Mouse (Mus musculus) lung, embryonic 16.5 days (tissue): ENCODE data around the gene Vps25. TPM values are rescaled to one million over a fixed set of nuclear protein-coding genes. Genes with fewer than 3 reads are reported as not detected.

Experiments
- ATAC-seq: fragments of 200-750 bp; cut with Nextera tagmentation; 2 replicates; pipeline ENCODE4 v1.8.0; 2017; ENCODE audit warnings: low read depth, mild to moderate bottlenecking, moderate library complexity
- H3K27ac ChIP-seq: fragments of 300-500 bp; sonication (generic); 2 replicates; pipeline ENCODE4 v1.5.1; 2014; ENCODE audit warnings: mild to moderate bottlenecking, control low read depth, low read length
- H3K27me3 ChIP-seq: fragments of 300-500 bp; sonication (generic); 2 replicates; pipeline ENCODE4 v1.6.1; 2014; ENCODE audit warnings: low read depth, low read length, mixed read lengths; ENCODE audit not compliant: control insufficient read depth, insufficient read depth
- H3K36me3 ChIP-seq: fragments of 300-500 bp; sonication (generic); 2 replicates; pipeline ENCODE4 v1.6.1; 2014; ENCODE audit warnings: low read length; ENCODE audit not compliant: control insufficient read depth, insufficient read depth
- H3K4me1 ChIP-seq: fragments of 300-500 bp; sonication (generic); replicated peaks from 2 replicates; pipeline ENCODE4 v1.6.1; 2014; ENCODE audit warnings: low read length, mixed read lengths; ENCODE audit not compliant: control insufficient read depth, insufficient read depth
- H3K4me2 ChIP-seq: fragments of 300-500 bp; sonication (generic); 2 replicates; pipeline ENCODE4 v1.6.1; 2014; ENCODE audit warnings: low read depth, low read length, control low read depth
- H3K4me3 ChIP-seq: fragments of 300-500 bp; sonication (generic); 2 replicates; pipeline ENCODE4 v1.5.1; 2014; ENCODE audit warnings: mild to moderate bottlenecking, low read length, control low read depth
- H3K9ac ChIP-seq: fragments of 300-500 bp; sonication (generic); 2 replicates; pipeline ENCODE4 v1.6.1; 2014; ENCODE audit warnings: low read length, control low read depth
- H3K9me3 ChIP-seq: fragments of 300-500 bp; sonication (generic); 2 replicates; pipeline ENCODE4 v1.6.1; 2016; ENCODE audit warnings: low read length; ENCODE audit not compliant: control insufficient read depth
- WGBS: fragments of 180-500 bp; shearing (Covaris S2); extraction: QIAGEN DNeasy Blood & Tissue Kit; methylation state at CpG from one replicate; pipeline ENCODE4 v1.1.7; 2014; 5-methylcytosine and 5-hydroxymethylcytosine counted together
- polyA plus RNA-seq: library from polyadenylated mRNA; unstranded; fragments of >200 nt; fragmentation: Nextera tagmentation; extraction: Ambion mirVana; gene quantifications from 2 replicates; pipeline ENCODE4 v1.2.1, GENCODE M21; 2015

Vps25 gene
- polyA plus RNA-seq, 1 experiment from 2014 or later, result 132 TPM

- H3K4me3 ChIP-seq, result peak overlapping the region; percentile 79
- ATAC-seq, result no peak; the same call in 1 of the 2 replicates
- no peak overlapping the region for H3K27ac ChIP-seq
- H3K27me3 ChIP-seq, result no peaks in the 10 kb centered on the region
- H3K4me1 ChIP-seq, result peaks cover 10% of the 10 kb centered on the region
- H3K36me3 ChIP-seq, result peaks cover 10% of the 10 kb centered on the region
- H3K9ac ChIP-seq, result peak overlapping the region; percentile 86
- H3K9me3 ChIP-seq, result no peaks in the 10 kb centered on the region
- WGBS, result 10% methylated on average over 26 of the region's 26 CpGs
- peak overlapping the region; percentile 90 for H3K4me2 ChIP-seq
Measured at GRCm38 (mm10) chr11:101301299-101302003, 47.9 kb downstream of the Vps25 start.

DNA sequence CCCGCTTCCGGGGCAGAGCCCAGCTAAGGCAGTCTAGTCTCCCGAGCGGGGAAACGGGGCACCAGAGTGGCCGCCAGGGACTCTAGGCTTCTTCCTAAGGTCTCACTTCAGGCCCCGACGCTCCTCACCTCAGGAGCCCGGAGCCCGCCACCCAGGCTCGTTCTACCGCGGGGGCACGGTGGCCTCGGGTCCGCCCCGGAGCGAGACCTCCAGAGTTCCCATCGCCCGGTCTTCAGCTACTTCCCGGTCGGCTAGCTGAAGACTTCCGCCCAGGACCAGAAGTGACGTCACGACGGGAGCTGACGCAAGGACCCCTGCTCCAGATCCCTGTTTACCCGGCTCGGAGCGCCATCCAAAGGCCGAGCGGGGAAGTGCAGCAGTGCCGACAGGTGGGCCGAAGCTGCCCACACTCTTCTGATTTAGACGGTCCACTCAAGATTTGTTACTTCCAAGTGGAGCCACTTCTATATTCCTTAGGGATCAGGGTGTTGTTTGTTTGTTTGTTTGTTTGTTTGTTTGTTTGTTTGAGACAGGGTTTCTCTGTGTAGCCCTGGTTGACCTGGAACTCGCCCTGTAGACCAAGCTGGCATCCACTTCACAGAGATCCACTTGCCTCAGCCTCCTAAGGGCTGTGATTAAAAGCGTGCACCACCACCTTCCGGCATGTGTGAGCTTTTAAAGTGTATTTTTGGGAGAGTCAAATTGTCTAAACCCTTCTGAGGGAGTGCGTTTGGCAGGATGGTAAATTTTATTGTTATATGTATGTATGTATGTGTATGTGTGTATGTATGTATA lies 48.7 kb downstream of the Vps25 start, which contains the start of gene Becn1:
Gene Becn1 (minus strand): TSS at position 283 of the 795 bp plus-strand sequence.
- 5% methylated on average over 39 of the region's 39 CpGs for WGBS
- H3K27ac ChIP-seq, result no peak within 1 kb of the TSS

GRCm38 (mm10) chr11:101307744-101308143 lies 54.2 kb downstream of the Vps25 start:
- Histone ChIP-seq H3K9me3 (no peaks in the 10 kb centered on the region), H3K9ac (no peak overlapping the region), H3K4me2 (no peak overlapping the region), H3K36me3 (no peaks in the 10 kb centered on the region), H3K4me1 (no peaks in the 10 kb centered on the region), H3K4me3 (no peak overlapping the region), H3K27ac (no peak overlapping the region), H3K27me3 (peaks cover 2% of the 10 kb centered on the region; the same call in 1 of the 2 replicates)
- 23% methylated on average over 5 of the region's 5 CpGs for WGBS
- ATAC-seq, result no peak

More for the DNA sequence above, 48.7 kb downstream of the Vps25 start, which contains the start of gene Becn1:
- H3K4me2 ChIP-seq, result peak within 1 kb of the TSS; percentile 90
- peak within 1 kb of the TSS; percentile 86 for H3K9ac ChIP-seq
- H3K4me1 ChIP-seq, result peaks cover 10% of the 10 kb centered on the region
- H3K36me3 ChIP-seq, result peaks cover 10% of the 10 kb centered on the region
- no peaks in the 10 kb centered on the region for H3K27me3 ChIP-seq
- H3K4me3 ChIP-seq, result peak within 1 kb of the TSS; percentile 79
- no peaks in the 10 kb centered on the region for H3K9me3 ChIP-seq
- ATAC-seq, result peak; percentile 96

Other genes with a start within 250 kb of the Vps25 start
- gene Atp6v0a1, start 244.3 kb upstream of the Vps25 start, polyA plus RNA-seq, result 36.7 and 36.9 TPM in 2 replicates
- gene Naglu, start 183.7 kb upstream of the Vps25 start, polyA plus RNA-seq, result 20.6 and 23.1 TPM in 2 replicates
- 0.15 and 0.19 TPM in 2 replicates for gene Hsd17b1, start 175.3 kb upstream of the Vps25 start, polyA plus RNA-seq
- gene Coasy, start 171.1 kb upstream of the Vps25 start, polyA plus RNA-seq, result 39.7 and 45.1 TPM in 2 replicates
- gene Mlx, start 166.4 kb upstream of the Vps25 start, polyA plus RNA-seq, result 41.3 and 60.3 TPM in 2 replicates
- gene Psmc3ip, start 158.3 kb upstream of the Vps25 start, polyA plus RNA-seq, result 29.3 and 32.3 TPM in 2 replicates
- 18.4 and 19.6 TPM in 2 replicates for gene Retreg3, start 133.8 kb upstream of the Vps25 start, polyA plus RNA-seq
- gene Tubg1, start 133.8 kb upstream of the Vps25 start, polyA plus RNA-seq, result 70.6 and 82.1 TPM in 2 replicates
- gene Tubg2, start 97.8 kb upstream of the Vps25 start, polyA plus RNA-seq, result 3.1 TPM in 2 replicates
- gene Cntnap1, start 83.2 kb upstream of the Vps25 start, polyA plus RNA-seq, result 1.1 and 1.2 TPM in 2 replicates
- gene Plekhh3, start 82.4 kb upstream of the Vps25 start, polyA plus RNA-seq, result 17.0 and 17.1 TPM in 2 replicates
- 0.23 and 0.35 TPM in 2 replicates for gene Ccr10, start 78.3 kb upstream of the Vps25 start, polyA plus RNA-seq
- gene Ezh1, start 27.2 kb upstream of the Vps25 start, polyA plus RNA-seq, result 19.4 and 20.8 TPM in 2 replicates
- gene Ramp2, start 7.7 kb upstream of the Vps25 start, polyA plus RNA-seq, result 312 and 337 TPM in 2 replicates
- 5.3 and 5.8 TPM in 2 replicates for gene Wnk4, start 6.9 kb downstream of the Vps25 start, polyA plus RNA-seq
- 1.9 and 3.2 TPM in 2 replicates for gene Cntd1, start 25.3 kb downstream of the Vps25 start, polyA plus RNA-seq
- 184 and 187 TPM in 2 replicates for gene Coa3, start 25.4 kb downstream of the Vps25 start, polyA plus RNA-seq
- gene Becn1, start 48.6 kb downstream of the Vps25 start, polyA plus RNA-seq, result 136 and 151 TPM in 2 replicates
- gene Psme3, start 62.5 kb downstream of the Vps25 start, polyA plus RNA-seq, result 94.0 and 101 TPM in 2 replicates
- 0.92 and 1.2 TPM in 2 replicates for gene Aoc2, start 71.4 kb downstream of the Vps25 start, polyA plus RNA-seq
- gene Aoc3, start 76.9 kb downstream of the Vps25 start, polyA plus RNA-seq, result 1.9 and 2.2 TPM in 2 replicates
- not detected in 2 replicates for gene G6pc, start 113.9 kb downstream of the Vps25 start, polyA plus RNA-seq
- gene Aarsd1, start 163.9 kb downstream of the Vps25 start, polyA plus RNA-seq, result 63.9 and 67.2 TPM in 2 replicates
- gene Gm27029, start 171.1 kb downstream of the Vps25 start, polyA plus RNA-seq, result 7.5 and 10.1 TPM in 2 replicates
- 19.9 and 21.0 TPM in 2 replicates for gene Rundc1, start 171.4 kb downstream of the Vps25 start, polyA plus RNA-seq
- 12.5 and 13.9 TPM in 2 replicates for gene Ptges3l, start 171.6 kb downstream of the Vps25 start, polyA plus RNA-seq
- gene Rpl27, start 188.6 kb downstream of the Vps25 start, polyA plus RNA-seq, result 273 and 291 TPM in 2 replicates
- gene Ifi35, start 194.7 kb downstream of the Vps25 start, polyA plus RNA-seq, result 27.3 and 29.1 TPM in 2 replicates
- gene Rnd2, start 211.3 kb downstream of the Vps25 start, polyA plus RNA-seq, result 6.7 and 7.6 TPM in 2 replicates
- 50.2 and 52.0 TPM in 2 replicates for gene Vat1, start 212.5 kb downstream of the Vps25 start, polyA plus RNA-seq